Mouse (Mus musculus): ENCODE data around the gene Nxph1. TPM values are rescaled to one million over a fixed set of nuclear protein-coding genes. Genes with fewer than 3 reads are reported as not detected.

Gene Nxph1
- polyA plus RNA-seq, 1 experiment from 2014 or later: 0.12 TPM

- no peaks in the 10 kb centered on the region for H3K4me1 ChIP-seq (ENCODE audit: control insufficient read depth, insufficient read depth, low read length)
- H3K4me2 ChIP-seq (ENCODE audit: low read depth, severe bottlenecking): no peak overlapping the region
- H3K9ac ChIP-seq (ENCODE audit: low read length): no peak overlapping the region
- no peaks in the 10 kb centered on the region for H3K27me3 ChIP-seq (ENCODE audit: control insufficient read depth, insufficient read depth, low read length)
- DNase-seq (ENCODE audit: low spot score): no peak
- 36% methylated on average over 3 of the region's 3 CpGs for WGBS
- no peaks in the 10 kb centered on the region for H3K36me3 ChIP-seq (ENCODE audit: control insufficient read depth, insufficient read depth, low read length)
- no peak for ATAC-seq (ENCODE audit: insufficient number of reproducible peaks, low FRiP score, low TSS enrichment, low read depth)
- H3K9me3 ChIP-seq (ENCODE audit: control insufficient read depth, low read length): no peaks in the 10 kb centered on the region
- no peak overlapping the region for H3K27ac ChIP-seq (replicated peaks; ENCODE audit: low read depth, low read length)
- no peak overlapping the region for H3K4me3 ChIP-seq (ENCODE audit: low read depth, low read length)
Observed at GRCm38 (mm10) chr6:9002686-9003085, 54.5 kb downstream of the Nxph1 start.

- no peak overlapping the region for H3K27ac ChIP-seq (replicated peaks; ENCODE audit: low read depth, low read length)
- no peaks in the 10 kb centered on the region for H3K36me3 ChIP-seq (ENCODE audit: control insufficient read depth, insufficient read depth, low read length)
- H3K27me3 ChIP-seq (ENCODE audit: control insufficient read depth, insufficient read depth, low read length): no peaks in the 10 kb centered on the region
- no peaks in the 10 kb centered on the region for H3K4me1 ChIP-seq (ENCODE audit: control insufficient read depth, insufficient read depth, low read length)
- 89% methylated on average over 1 of the region's 1 CpGs for WGBS
- ATAC-seq (ENCODE audit: insufficient number of reproducible peaks, low FRiP score, low TSS enrichment, low read depth) (no peak), DNase-seq (ENCODE audit: low spot score) (no peak)
- no peaks in the 10 kb centered on the region for H3K9me3 ChIP-seq (ENCODE audit: control insufficient read depth, low read length)
- no peak overlapping the region for H3K4me2 ChIP-seq (ENCODE audit: low read depth, severe bottlenecking)
- H3K4me3 ChIP-seq (ENCODE audit: low read depth, low read length): no peak overlapping the region
- H3K9ac ChIP-seq (ENCODE audit: low read length): no peak overlapping the region
Observed at GRCm38 (mm10) chr6:9026631-9027030, 78.4 kb downstream of the Nxph1 start.

- H3K27me3 ChIP-seq (ENCODE audit: control insufficient read depth, insufficient read depth, low read length): no peaks in the 10 kb centered on the region
- ATAC-seq (ENCODE audit: insufficient number of reproducible peaks, low FRiP score, low TSS enrichment, low read depth): no peak
- no peak overlapping the region for H3K4me2 ChIP-seq (ENCODE audit: low read depth, severe bottlenecking)
- no peak overlapping the region for H3K4me3 ChIP-seq (ENCODE audit: low read depth, low read length)
- no peaks in the 10 kb centered on the region for H3K36me3 ChIP-seq (ENCODE audit: control insufficient read depth, insufficient read depth, low read length)
- no peak for DNase-seq (ENCODE audit: low spot score)
- H3K9ac ChIP-seq (ENCODE audit: low read length): no peak overlapping the region
- H3K27ac ChIP-seq (replicated peaks; ENCODE audit: low read depth, low read length): no peak overlapping the region
- WGBS: 80% methylated on average over 4 of the region's 4 CpGs
- H3K9me3 ChIP-seq (ENCODE audit: control insufficient read depth, low read length): no peaks in the 10 kb centered on the region
- H3K4me1 ChIP-seq (ENCODE audit: control insufficient read depth, insufficient read depth, low read length): no peaks in the 10 kb centered on the region
Observed at GRCm38 (mm10) chr6:9027146-9027545, 78.9 kb downstream of the Nxph1 start.

- H3K27ac ChIP-seq (replicated peaks; ENCODE audit: low read depth, low read length): no peak overlapping the region
- no peaks in the 10 kb centered on the region for H3K9me3 ChIP-seq (ENCODE audit: control insufficient read depth, low read length)
- no peaks in the 10 kb centered on the region for H3K36me3 ChIP-seq (ENCODE audit: control insufficient read depth, insufficient read depth, low read length)
- no peak overlapping the region for H3K4me2 ChIP-seq (ENCODE audit: low read depth, severe bottlenecking)
- WGBS: 90% methylated on average over 1 of the region's 1 CpGs
- no peaks in the 10 kb centered on the region for H3K4me1 ChIP-seq (ENCODE audit: control insufficient read depth, insufficient read depth, low read length)
- no peak overlapping the region for H3K4me3 ChIP-seq (ENCODE audit: low read depth, low read length)
- H3K9ac ChIP-seq (ENCODE audit: low read length): no peak overlapping the region
- DNase-seq (ENCODE audit: low spot score) (no peak), ATAC-seq (ENCODE audit: insufficient number of reproducible peaks, low FRiP score, low TSS enrichment, low read depth) (no peak)
- no peaks in the 10 kb centered on the region for H3K27me3 ChIP-seq (ENCODE audit: control insufficient read depth, insufficient read depth, low read length)
Observed at GRCm38 (mm10) chr6:9028501-9028900, 80.3 kb downstream of the Nxph1 start.

GRCm38 (mm10) chr6:9039286-9039685 lies 91.1 kb downstream of the Nxph1 start:
- WGBS: 100% methylated on average over 1 of the region's 1 CpGs
- H3K36me3 ChIP-seq (ENCODE audit: control insufficient read depth, insufficient read depth, low read length): no peaks in the 10 kb centered on the region
- no peak overlapping the region for H3K4me3 ChIP-seq (ENCODE audit: low read depth, low read length)
- H3K27me3 ChIP-seq (ENCODE audit: control insufficient read depth, insufficient read depth, low read length): no peaks in the 10 kb centered on the region
- DNase-seq (ENCODE audit: low spot score) (no peak), ATAC-seq (ENCODE audit: insufficient number of reproducible peaks, low FRiP score, low TSS enrichment, low read depth) (no peak)
- H3K4me1 ChIP-seq (ENCODE audit: control insufficient read depth, insufficient read depth, low read length): no peaks in the 10 kb centered on the region
- H3K27ac ChIP-seq (replicated peaks; ENCODE audit: low read depth, low read length): no peak overlapping the region
- no peaks in the 10 kb centered on the region for H3K9me3 ChIP-seq (ENCODE audit: control insufficient read depth, low read length)
- no peak overlapping the region for H3K9ac ChIP-seq (ENCODE audit: low read length)
- no peak overlapping the region for H3K4me2 ChIP-seq (ENCODE audit: low read depth, severe bottlenecking)

GRCm38 (mm10) chr6:9040991-9041390 lies 92.8 kb downstream of the Nxph1 start:
- Histone ChIP-seq H3K4me1 (ENCODE audit: control insufficient read depth, insufficient read depth, low read length) (no peaks in the 10 kb centered on the region), H3K27ac (replicated peaks; ENCODE audit: low read depth, low read length) (no peak overlapping the region), H3K36me3 (ENCODE audit: control insufficient read depth, insufficient read depth, low read length) (no peaks in the 10 kb centered on the region), H3K9ac (ENCODE audit: low read length) (no peak overlapping the region), H3K9me3 (ENCODE audit: control insufficient read depth, low read length) (no peaks in the 10 kb centered on the region), H3K4me3 (ENCODE audit: low read depth, low read length) (no peak overlapping the region), H3K27me3 (ENCODE audit: control insufficient read depth, insufficient read depth, low read length) (no peaks in the 10 kb centered on the region), H3K4me2 (ENCODE audit: low read depth, severe bottlenecking) (no peak overlapping the region)
- 83% methylated on average over 3 of the region's 3 CpGs for WGBS
- DNase-seq (ENCODE audit: low spot score) (no peak), ATAC-seq (ENCODE audit: insufficient number of reproducible peaks, low FRiP score, low TSS enrichment, low read depth) (no peak)

- no peaks in the 10 kb centered on the region for H3K36me3 ChIP-seq (ENCODE audit: control insufficient read depth, insufficient read depth, low read length)
- WGBS: 24% methylated on average over 1 of the region's 1 CpGs
- DNase-seq (ENCODE audit: low spot score) (no peak), ATAC-seq (ENCODE audit: insufficient number of reproducible peaks, low FRiP score, low TSS enrichment, low read depth) (no peak)
- no peak overlapping the region for H3K4me3 ChIP-seq (ENCODE audit: low read depth, low read length)
- no peak overlapping the region for H3K27ac ChIP-seq (replicated peaks; ENCODE audit: low read depth, low read length)
- H3K4me1 ChIP-seq (ENCODE audit: control insufficient read depth, insufficient read depth, low read length): no peaks in the 10 kb centered on the region
- no peaks in the 10 kb centered on the region for H3K9me3 ChIP-seq (ENCODE audit: control insufficient read depth, low read length)
- H3K4me2 ChIP-seq (ENCODE audit: low read depth, severe bottlenecking): no peak overlapping the region
- H3K27me3 ChIP-seq (ENCODE audit: control insufficient read depth, insufficient read depth, low read length): no peaks in the 10 kb centered on the region
- no peak overlapping the region for H3K9ac ChIP-seq (ENCODE audit: low read length)
Observed at GRCm38 (mm10) chr6:9042391-9042790, 94.2 kb downstream of the Nxph1 start.

- no peak for DNase-seq (ENCODE audit: low spot score)
- H3K4me3 ChIP-seq (ENCODE audit: low read depth, low read length): no peak overlapping the region
Observed at GRCm38 (mm10) chr6:9046815-9047214, 98.6 kb downstream of the Nxph1 start.

GRCm38 (mm10) chr6:9061261-9062105 lies 113.3 kb downstream of the Nxph1 start:
- no peak for ATAC-seq (ENCODE audit: insufficient number of reproducible peaks, low FRiP score, low TSS enrichment, low read depth)
- WGBS: 86% methylated on average over 4 of the region's 4 CpGs
- no peak overlapping the region for H3K27ac ChIP-seq (replicated peaks; ENCODE audit: low read depth, low read length)
- no peak overlapping the region for H3K4me2 ChIP-seq (ENCODE audit: low read depth, severe bottlenecking)
- no peak overlapping the region for H3K4me3 ChIP-seq (ENCODE audit: low read depth, low read length)
- no peaks in the 10 kb centered on the region for H3K36me3 ChIP-seq (ENCODE audit: control insufficient read depth, insufficient read depth, low read length)
- no peak overlapping the region for H3K9ac ChIP-seq (ENCODE audit: low read length)
- H3K4me1 ChIP-seq (ENCODE audit: control insufficient read depth, insufficient read depth, low read length): no peaks in the 10 kb centered on the region
- DNase-seq (ENCODE audit: low spot score): no peak
- no peaks in the 10 kb centered on the region for H3K9me3 ChIP-seq (ENCODE audit: control insufficient read depth, low read length)
- no peaks in the 10 kb centered on the region for H3K27me3 ChIP-seq (ENCODE audit: control insufficient read depth, insufficient read depth, low read length)

More at GRCm38 (mm10) chr6:9046815-9047214, 98.6 kb downstream of the Nxph1 start:
- no peak overlapping the region for H3K27ac ChIP-seq (replicated peaks; ENCODE audit: low read depth, low read length)
- H3K36me3 ChIP-seq (ENCODE audit: control insufficient read depth, insufficient read depth, low read length): no peaks in the 10 kb centered on the region
- H3K4me1 ChIP-seq (ENCODE audit: control insufficient read depth, insufficient read depth, low read length): no peaks in the 10 kb centered on the region
- 25% methylated on average over 2 of the region's 2 CpGs for WGBS
- no peaks in the 10 kb centered on the region for H3K9me3 ChIP-seq (ENCODE audit: control insufficient read depth, low read length)
- ATAC-seq (ENCODE audit: insufficient number of reproducible peaks, low FRiP score, low TSS enrichment, low read depth): no peak
- H3K9ac ChIP-seq (ENCODE audit: low read length): no peak overlapping the region
- no peak overlapping the region for H3K4me2 ChIP-seq (ENCODE audit: low read depth, severe bottlenecking)
- no peaks in the 10 kb centered on the region for H3K27me3 ChIP-seq (ENCODE audit: control insufficient read depth, insufficient read depth, low read length)

Data from limb, embryonic 11.5 days (tissue).